Mouse (Mus musculus): ENCODE measurements at regions not wholly inside any gene's neighbourhood (a gene's known extent, or its start where the extent isn't known, plus 50 kb on each side); places are given as distances from the start of the nearest gene placed in this dataset. TPM values are rescaled to one million over a fixed set of nuclear protein-coding genes. Genes with fewer than 3 reads are reported as not detected.

- Histone ChIP-seq H3K4me1 (ENCODE audit: control insufficient read depth, insufficient read depth, low read length) (no peaks in the 10 kb centered on the region), H3K27ac (ENCODE audit: low read depth, low read length) (no peak overlapping the region), H3K4me2 (ENCODE audit: low read depth) (no peak overlapping the region), H3K4me3 (ENCODE audit: low read depth, low read length) (no peak overlapping the region), H3K9ac (ENCODE audit: low read length) (no peak overlapping the region), H3K27me3 (ENCODE audit: control insufficient read depth, insufficient read depth, low read length) (no peaks in the 10 kb centered on the region), H3K9me3 (ENCODE audit: control insufficient read depth, low read length) (no peaks in the 10 kb centered on the region), H3K36me3 (ENCODE audit: control insufficient read depth, insufficient read depth, low read length) (no peaks in the 10 kb centered on the region)
- DNase-seq (ENCODE audit: low spot score) (no peak), ATAC-seq (ENCODE audit: insufficient read depth, low FRiP score, low TSS enrichment) (no peak)
Observed at GRCm38 (mm10) chr13:114757459-114757858, 60.6 kb upstream of the Mocs2 start.

- Histone ChIP-seq H3K27ac (ENCODE audit: low read depth, low read length) (no peak overlapping the region), H3K4me3 (ENCODE audit: low read depth, low read length) (no peak overlapping the region), H3K9me3 (ENCODE audit: control insufficient read depth, low read length) (no peaks in the 10 kb centered on the region), H3K27me3 (ENCODE audit: control insufficient read depth, insufficient read depth, low read length) (no peaks in the 10 kb centered on the region), H3K4me2 (ENCODE audit: low read depth) (no peak overlapping the region), H3K36me3 (ENCODE audit: control insufficient read depth, insufficient read depth, low read length) (no peaks in the 10 kb centered on the region), H3K4me1 (ENCODE audit: control insufficient read depth, insufficient read depth, low read length) (no peaks in the 10 kb centered on the region), H3K9ac (ENCODE audit: low read length) (no peak overlapping the region)
- ATAC-seq (ENCODE audit: insufficient read depth, low FRiP score, low TSS enrichment) (no peak), DNase-seq (ENCODE audit: low spot score) (no peak)
- WGBS = 100% methylated on average over 1 of the region's 1 CpGs
Observed at GRCm38 (mm10) chr13:114759886-114760285, 58.1 kb upstream of the Mocs2 start.

GRCm38 (mm10) chr13:114760901-114761300 lies 57.1 kb upstream of the Mocs2 start:
- Histone ChIP-seq H3K27ac (ENCODE audit: low read depth, low read length) (no peak overlapping the region), H3K9ac (ENCODE audit: low read length) (no peak overlapping the region), H3K9me3 (ENCODE audit: control insufficient read depth, low read length) (no peaks in the 10 kb centered on the region), H3K4me3 (ENCODE audit: low read depth, low read length) (no peak overlapping the region), H3K4me1 (ENCODE audit: control insufficient read depth, insufficient read depth, low read length) (no peaks in the 10 kb centered on the region), H3K36me3 (ENCODE audit: control insufficient read depth, insufficient read depth, low read length) (no peaks in the 10 kb centered on the region), H3K4me2 (ENCODE audit: low read depth) (no peak overlapping the region), H3K27me3 (ENCODE audit: control insufficient read depth, insufficient read depth, low read length) (no peaks in the 10 kb centered on the region)
- 92% methylated on average over 3 of the region's 3 CpGs for WGBS
- DNase-seq (ENCODE audit: low spot score) (no peak), ATAC-seq (ENCODE audit: insufficient read depth, low FRiP score, low TSS enrichment) (no peak)

Small RNA genes in the stretch of these regions (microRNA-seq; reads per million reads assigned to microRNA genes)
- gene Gm25950 = not detected

Measured in neural tube, embryonic 11.5 days (tissue).